Mouse (Mus musculus) megakaryocyte, embryonic 14.5 days (primary cell): Measurements from ENCODE around the gene Gm13290.
"Not testable (repeated sequence)": the region's sequence is repeated elsewhere in the genome, so short reads cannot be mapped to it uniquely, and the experiment has no call there.

Experiments used
- FLI1 ChIP-seq: IDR thresholded peaks from 2 replicates; pipeline ENCODE4 v1.6.1; 2012; ENCODE audit warnings: low read length, inconsistent platforms, mixed read lengths
- GATA1 ChIP-seq: IDR thresholded peaks from 3 replicates; pipeline ENCODE4 v1.6.1; 2012; ENCODE audit warnings: mixed read lengths, low read length, inconsistent platforms, borderline replicate concordance

GRCm38 (mm10) chr4:88805761-88806160, 32.1 kb downstream of the Gm13290 start:
- TF ChIP-seq GATA1, FLI1: not testable (repeated sequence)
